Mouse (Mus musculus): ENCODE results near the gene 1700011M02Rik. TPM values are rescaled to one million over a fixed set of nuclear protein-coding genes. Genes with fewer than 3 reads are reported as not detected.

The 1700011M02Rik gene
- polyA plus RNA-seq, 1 experiment, result not detected

GRCm38 (mm10) chrX:102958917-102959316 lies 50.2 kb downstream of the 1700011M02Rik start:
- Histone ChIP-seq H3K4me1 (ENCODE audit: control insufficient read depth, insufficient read depth, low read length) (no peaks in the 10 kb centered on the region), H3K27ac (ENCODE audit: insufficient read depth, low read length) (no peak overlapping the region), H3K4me3 (ENCODE audit: insufficient read depth, low read length) (no peak overlapping the region)
- TF ChIP-seq CTCF (IDR thresholded peaks at IDR 0.05; ENCODE audit: extremely low read depth, insufficient read depth, low read length) (peak; percentile 42; the same call in 1 of the 2 replicates), POLR2A (IDR thresholded peaks at IDR 0.05; ENCODE audit: extremely low read depth, insufficient read depth, low read length) (no peak)

Other genes with a start within 250 kb of the 1700011M02Rik start
- gene Gm3880, start 221.9 kb upstream of the 1700011M02Rik start, polyA plus RNA-seq (2012; rRNA removed), result not detected in 2 replicates
- gene Gm9112, start 201.3 kb upstream of the 1700011M02Rik start, polyA plus RNA-seq (2012; rRNA removed), result not detected in 2 replicates
- not detected in 2 replicates for gene Dmrtc1b, start 201.0 kb upstream of the 1700011M02Rik start, polyA plus RNA-seq (2012; rRNA removed)
- gene Dmrtc1c1, start 105.9 kb upstream of the 1700011M02Rik start, polyA plus RNA-seq (2012; rRNA removed), result not detected in 2 replicates
- gene Dmrtc1c2, start 54.3 kb upstream of the 1700011M02Rik start, polyA plus RNA-seq (2012; rRNA removed), result not detected in 2 replicates
- gene 1700031F05Rik, start 40.9 kb upstream of the 1700011M02Rik start, polyA plus RNA-seq (2012; rRNA removed), result not detected in 2 replicates
- gene Dmrtc1a, start 218 bp upstream of the 1700011M02Rik start, polyA plus RNA-seq (2012; rRNA removed), result 7.9 and 8.6 TPM in 2 replicates
- not detected in 2 replicates for gene 1700018G05Rik, start 19.5 kb downstream of the 1700011M02Rik start, polyA plus RNA-seq (2012; rRNA removed)